Mouse (Mus musculus): ENCODE results near the gene Cntrl. TPM values are rescaled to one million over a fixed set of nuclear protein-coding genes. Genes with fewer than 3 reads are reported as not detected.

The Cntrl gene
- polyA plus RNA-seq, 1 experiment from 2014 or later, result 20.9 TPM

DNA sequence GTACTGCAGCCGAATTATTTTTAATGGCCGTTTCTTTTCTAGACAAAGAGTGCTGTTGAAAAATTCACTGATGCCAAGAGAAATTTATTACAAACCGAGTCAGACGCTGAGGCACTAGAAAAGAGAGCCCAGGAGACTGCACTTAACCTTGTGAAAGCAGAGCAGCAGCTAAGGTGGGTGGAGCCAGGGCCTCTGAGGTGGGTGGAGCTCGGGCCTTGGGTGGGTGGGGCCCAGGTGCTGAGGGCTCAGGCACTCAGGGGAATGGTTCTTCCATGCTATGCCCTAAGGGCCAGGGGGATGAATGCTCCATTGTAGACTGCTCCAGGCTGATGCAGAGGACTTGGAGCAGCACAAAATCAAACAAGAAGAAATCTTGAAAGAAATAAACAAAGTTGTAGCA, 50.9 kb downstream of the Cntrl start:
- 43% methylated on average over 5 of the region's 5 CpGs for WGBS
- Histone ChIP-seq H3K27me3 (replicated peaks) (no peaks in the 10 kb centered on the region), H3K9ac (no peak overlapping the region), H3K27ac (no peak overlapping the region), H3K4me3 (replicated peaks) (no peak overlapping the region), H3K4me1 (no peaks in the 10 kb centered on the region), H3K4me2 (no peak overlapping the region), H3K36me3 (peaks cover 34% of the 10 kb centered on the region), H3K9me3 (no peaks in the 10 kb centered on the region)
- ATAC-seq (ENCODE audit: insufficient read depth, low FRiP score, low read depth), result no peak

DNA sequence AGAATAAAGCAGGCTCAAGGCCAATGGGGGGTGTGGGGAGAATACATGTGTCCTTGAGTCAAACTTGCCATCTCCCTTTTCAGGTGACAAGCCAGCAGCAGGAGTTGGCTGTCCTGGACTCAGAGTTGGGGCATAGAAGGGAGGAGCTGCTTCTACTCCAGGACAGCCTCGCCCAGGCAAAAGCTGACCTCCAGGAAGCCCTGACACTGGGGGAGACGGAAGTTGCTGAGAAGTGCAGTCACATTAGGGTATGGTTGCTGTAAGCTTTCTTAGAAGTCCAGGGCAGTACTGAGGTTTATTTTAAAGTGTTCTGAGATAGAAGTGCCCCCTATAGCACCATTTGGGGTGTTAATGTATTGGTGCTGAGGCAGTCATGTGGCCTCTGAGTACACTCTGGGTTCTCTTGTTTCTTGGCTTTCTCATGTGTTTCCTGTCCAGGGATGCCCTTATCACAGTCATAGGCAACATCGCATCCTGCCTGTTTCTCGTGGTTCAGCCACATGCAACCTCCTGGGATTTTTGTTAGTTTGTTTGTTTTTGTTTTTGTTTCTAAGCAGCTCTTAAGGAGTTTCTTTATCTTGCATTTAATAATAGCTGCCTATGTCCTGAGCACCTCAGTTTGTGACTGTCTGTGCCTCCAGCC, 52.7 kb downstream of the Cntrl start:
- Histone ChIP-seq H3K27me3 (replicated peaks) (no peaks in the 10 kb centered on the region), H3K9ac (no peak overlapping the region), H3K4me2 (no peak overlapping the region), H3K4me1 (no peaks in the 10 kb centered on the region), H3K36me3 (peaks cover 36% of the 10 kb centered on the region), H3K27ac (no peak overlapping the region), H3K9me3 (no peaks in the 10 kb centered on the region), H3K4me3 (replicated peaks) (no peak overlapping the region)
- 88% methylated on average over 4 of the region's 4 CpGs for WGBS
- ATAC-seq (ENCODE audit: insufficient read depth, low FRiP score, low read depth), result no peak

DNA sequence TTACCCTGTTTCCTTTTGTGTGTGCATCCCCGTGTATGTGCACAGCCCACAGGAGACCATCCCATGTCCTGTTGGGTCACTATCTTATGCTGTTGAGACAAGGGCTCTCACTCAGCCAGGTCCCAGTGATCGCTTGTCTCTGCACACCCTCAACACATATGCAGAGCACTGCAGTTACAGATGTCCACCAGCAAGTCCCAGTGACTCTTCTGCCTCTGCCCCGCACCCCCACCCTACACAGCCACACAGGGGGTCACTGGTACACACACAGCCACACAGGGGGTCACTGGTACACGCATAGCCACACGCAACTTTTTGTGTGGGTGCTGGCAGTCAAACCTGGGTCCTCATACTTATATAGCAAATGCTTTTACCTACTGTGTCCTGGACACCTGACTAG, 54.1 kb downstream of the Cntrl start:
- Histone ChIP-seq H3K4me1 (no peaks in the 10 kb centered on the region), H3K4me3 (replicated peaks) (no peak overlapping the region), H3K4me2 (no peak overlapping the region), H3K36me3 (peaks cover 37% of the 10 kb centered on the region), H3K9me3 (no peaks in the 10 kb centered on the region), H3K27ac (no peak overlapping the region), H3K27me3 (replicated peaks) (no peaks in the 10 kb centered on the region), H3K9ac (no peak overlapping the region)
- WGBS, result 84% methylated on average over 5 of the region's 5 CpGs
- ATAC-seq (ENCODE audit: insufficient read depth, low FRiP score, low read depth), result no peak

DNA sequence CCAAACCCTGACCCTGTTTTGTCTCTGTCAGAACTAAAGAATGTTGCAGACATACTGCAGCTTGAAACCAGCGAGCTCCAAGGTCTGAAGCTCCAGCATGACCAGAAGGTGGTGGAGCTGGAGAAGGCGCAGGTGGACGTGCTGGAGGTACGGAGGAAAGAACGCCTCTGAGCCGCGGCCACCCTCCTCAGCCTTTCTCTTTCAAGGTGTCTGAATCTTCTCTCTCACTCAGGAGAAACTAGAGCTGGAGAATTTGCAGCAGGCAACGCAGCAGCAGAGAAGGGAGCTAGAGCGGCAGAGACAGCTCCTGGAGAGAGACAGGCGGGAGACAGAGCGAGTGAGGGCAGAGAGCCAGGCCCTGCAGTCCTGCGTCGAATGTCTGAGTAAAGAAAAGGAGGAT, 56.1 kb downstream of the Cntrl start:
- 96% methylated on average over 13 of the region's 13 CpGs for WGBS
- H3K27ac ChIP-seq, result no peak overlapping the region
- no peak overlapping the region for H3K4me2 ChIP-seq
- H3K9ac ChIP-seq, result no peak overlapping the region
- no peak for ATAC-seq (ENCODE audit: insufficient read depth, low FRiP score, low read depth)
- no peaks in the 10 kb centered on the region for H3K4me1 ChIP-seq
- no peaks in the 10 kb centered on the region for H3K9me3 ChIP-seq
- peaks cover 41% of the 10 kb centered on the region for H3K36me3 ChIP-seq
- no peak overlapping the region for H3K4me3 ChIP-seq (replicated peaks)
- no peaks in the 10 kb centered on the region for H3K27me3 ChIP-seq (replicated peaks)

DNA sequence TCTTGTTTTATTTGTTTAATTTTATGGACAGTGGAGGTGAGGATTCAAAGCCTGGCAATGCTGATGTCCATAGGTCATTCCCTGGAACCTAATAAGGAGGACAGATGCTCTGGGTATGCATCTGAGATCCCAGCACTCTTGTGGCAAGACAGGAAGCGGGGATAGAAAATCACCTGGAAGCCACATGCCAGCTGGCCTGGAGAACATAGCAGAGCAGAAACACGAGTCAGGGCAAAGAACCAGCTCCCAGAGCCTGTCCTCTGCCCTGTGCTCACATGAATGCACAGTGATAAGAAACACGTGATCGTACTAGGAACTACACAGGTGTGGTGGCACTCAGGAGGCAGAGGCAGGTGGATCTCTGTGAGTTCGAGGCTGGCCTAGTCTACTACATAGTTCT, 57.5 kb downstream of the Cntrl start:
- no peak overlapping the region for H3K9ac ChIP-seq
- H3K4me1 ChIP-seq, result no peaks in the 10 kb centered on the region
- H3K36me3 ChIP-seq, result peaks cover 54% of the 10 kb centered on the region
- WGBS, result 92% methylated on average over 5 of the region's 5 CpGs
- H3K4me2 ChIP-seq, result no peak overlapping the region
- no peak for ATAC-seq (ENCODE audit: insufficient read depth, low FRiP score, low read depth)
- no peaks in the 10 kb centered on the region for H3K9me3 ChIP-seq
- no peaks in the 10 kb centered on the region for H3K27me3 ChIP-seq (replicated peaks)
- no peak overlapping the region for H3K27ac ChIP-seq
- no peak overlapping the region for H3K4me3 ChIP-seq (replicated peaks)

- 83% methylated on average over 2 of the region's 2 CpGs for WGBS
- no peaks in the 10 kb centered on the region for H3K9me3 ChIP-seq
- no peaks in the 10 kb centered on the region for H3K27me3 ChIP-seq (replicated peaks)
- H3K4me2 ChIP-seq, result no peak overlapping the region
- no peak overlapping the region for H3K9ac ChIP-seq
- no peak overlapping the region for H3K27ac ChIP-seq
- ATAC-seq (ENCODE audit: insufficient read depth, low FRiP score, low read depth), result no peak
- H3K4me3 ChIP-seq (replicated peaks), result no peak overlapping the region
- H3K4me1 ChIP-seq, result no peaks in the 10 kb centered on the region
- H3K36me3 ChIP-seq, result peaks cover 46% of the 10 kb centered on the region
Observed at GRCm38 (mm10) chr2:35169452-35169851, 60.2 kb downstream of the Cntrl start.

DNA sequence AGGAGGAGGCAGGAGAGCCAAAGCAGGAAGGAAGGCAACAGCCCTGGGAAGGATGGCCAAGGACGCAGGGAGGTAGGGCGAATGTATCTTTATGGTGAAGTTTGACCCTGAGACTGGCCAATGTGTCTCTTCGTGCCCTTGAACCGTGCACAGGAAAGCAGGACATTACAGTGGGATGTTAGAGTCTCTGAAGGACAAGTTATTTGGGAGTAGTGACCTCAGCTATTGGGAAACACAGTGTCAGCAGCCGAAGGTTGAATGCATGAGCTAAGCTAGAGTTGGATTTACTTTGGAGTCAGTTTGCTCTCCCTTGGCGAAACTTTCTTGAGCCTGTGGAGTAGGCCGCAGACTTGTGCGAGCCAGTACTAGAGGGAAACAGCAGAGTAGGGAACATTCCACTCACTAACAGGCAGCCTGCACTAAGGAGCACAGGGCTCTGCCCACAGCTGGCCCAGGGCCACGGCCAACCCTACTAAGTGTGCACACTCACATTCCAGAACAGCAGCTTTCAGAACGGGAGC, 62.1 kb downstream of the Cntrl start:
- Histone ChIP-seq H3K27ac (no peak overlapping the region; the same call in 1 of the 2 replicates), H3K9ac (no peak overlapping the region), H3K4me1 (no peaks in the 10 kb centered on the region), H3K27me3 (replicated peaks) (no peaks in the 10 kb centered on the region), H3K4me3 (replicated peaks) (no peak overlapping the region), H3K4me2 (no peak overlapping the region), H3K9me3 (no peaks in the 10 kb centered on the region), H3K36me3 (peaks cover 43% of the 10 kb centered on the region)
- ATAC-seq (ENCODE audit: insufficient read depth, low FRiP score, low read depth), result peak; percentile 50; the same call in 1 of the 2 replicates
- WGBS, result 80% methylated on average over 10 of the region's 10 CpGs

DNA sequence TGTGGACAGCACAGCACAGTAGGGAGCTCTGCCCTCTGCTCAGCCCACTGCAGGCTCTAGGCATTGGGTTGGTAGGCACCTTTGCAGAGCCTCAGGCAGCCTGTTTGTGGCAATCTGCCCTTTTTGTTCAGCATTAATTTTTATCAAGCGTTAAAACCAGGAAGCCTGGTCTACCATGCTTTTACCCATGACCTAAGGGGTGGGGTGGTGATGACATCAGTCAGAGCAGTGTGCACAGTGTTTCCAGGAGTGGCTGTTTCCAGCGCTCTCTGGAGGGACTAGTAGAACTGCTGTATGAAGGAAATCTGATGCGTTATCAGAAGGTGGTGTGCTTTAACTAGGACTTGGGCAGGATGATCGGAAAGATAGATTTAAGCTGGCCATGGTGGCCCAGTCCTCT, 63.0 kb downstream of the Cntrl start:
- peak; percentile 66 for ATAC-seq (ENCODE audit: insufficient read depth, low FRiP score, low read depth)
- Histone ChIP-seq H3K9ac (no peak overlapping the region), H3K27me3 (replicated peaks) (no peaks in the 10 kb centered on the region), H3K9me3 (no peaks in the 10 kb centered on the region), H3K4me1 (no peaks in the 10 kb centered on the region), H3K4me2 (no peak overlapping the region), H3K36me3 (peaks cover 42% of the 10 kb centered on the region), H3K4me3 (replicated peaks) (no peak overlapping the region), H3K27ac (no peak overlapping the region)
- 79% methylated on average over 4 of the region's 4 CpGs for WGBS

GRCm38 (mm10) chr2:35173666-35174065, 64.4 kb downstream of the Cntrl start:
- H3K36me3 ChIP-seq, result peaks cover 40% of the 10 kb centered on the region
- 85% methylated on average over 5 of the region's 5 CpGs for WGBS
- H3K9me3 ChIP-seq, result no peaks in the 10 kb centered on the region
- no peak overlapping the region for H3K4me3 ChIP-seq (replicated peaks)
- H3K9ac ChIP-seq, result no peak overlapping the region
- H3K4me1 ChIP-seq, result no peaks in the 10 kb centered on the region
- no peaks in the 10 kb centered on the region for H3K27me3 ChIP-seq (replicated peaks)
- no peak for ATAC-seq (ENCODE audit: insufficient read depth, low FRiP score, low read depth)
- no peak overlapping the region for H3K4me2 ChIP-seq
- no peak overlapping the region for H3K27ac ChIP-seq

- ATAC-seq (ENCODE audit: insufficient read depth, low FRiP score, low read depth), result 0 out of 2 replicates have a peak, but pooled peaks have one; percentile 23
- no peaks in the 10 kb centered on the region for H3K27me3 ChIP-seq (replicated peaks)
- H3K9ac ChIP-seq, result no peak overlapping the region
- H3K9me3 ChIP-seq, result no peaks in the 10 kb centered on the region
- 32% methylated on average over 5 of the region's 5 CpGs for WGBS
- H3K4me3 ChIP-seq (replicated peaks), result no peak overlapping the region
- no peak overlapping the region for H3K4me2 ChIP-seq
- H3K4me1 ChIP-seq, result no peaks in the 10 kb centered on the region
- peaks cover 40% of the 10 kb centered on the region for H3K36me3 ChIP-seq
- H3K27ac ChIP-seq, result no peak overlapping the region
Observed at GRCm38 (mm10) chr2:35174100-35174499, 64.8 kb downstream of the Cntrl start.

DNA sequence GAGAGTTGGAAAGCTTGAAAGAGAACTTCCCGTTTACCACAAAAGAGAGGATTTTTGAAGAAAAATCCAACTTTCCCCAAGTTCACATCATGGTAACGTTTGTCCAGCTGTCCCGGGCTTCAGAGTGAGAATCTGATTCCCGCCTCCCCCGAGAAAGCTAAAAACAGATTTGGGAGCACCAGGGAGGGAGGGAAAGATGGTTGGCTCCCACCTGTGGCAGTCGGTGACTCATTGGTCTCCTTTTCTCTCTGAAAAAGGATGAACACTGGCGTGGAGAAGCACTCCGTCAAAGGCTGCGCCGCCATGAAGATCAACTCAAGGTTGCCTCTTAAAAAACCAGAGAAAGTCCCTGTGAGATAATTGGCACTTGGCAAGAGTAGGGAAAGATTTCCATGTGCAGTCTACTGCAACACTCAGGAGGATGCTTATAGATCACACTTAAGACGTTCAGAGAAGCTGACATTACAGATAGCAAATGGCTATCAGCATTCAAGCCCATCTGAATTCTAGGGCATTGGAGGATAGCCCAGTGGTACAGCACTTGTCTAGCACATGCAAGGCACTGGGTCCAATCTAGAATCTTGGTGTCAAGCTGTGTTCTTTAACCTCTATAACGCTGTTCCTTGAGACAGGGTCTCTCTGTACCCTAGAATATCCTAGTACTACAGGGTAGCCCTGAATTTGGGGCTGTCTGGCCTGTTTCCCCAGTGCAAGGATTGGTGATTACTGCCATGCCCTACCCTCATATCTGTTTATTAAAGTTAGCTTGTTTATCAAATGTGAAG, 66.2 kb downstream of the Cntrl start:
- Histone ChIP-seq H3K4me3 (replicated peaks) (no peak overlapping the region), H3K4me1 (no peaks in the 10 kb centered on the region), H3K36me3 (peaks cover 42% of the 10 kb centered on the region), H3K27ac (no peak overlapping the region), H3K9me3 (no peaks in the 10 kb centered on the region), H3K4me2 (no peak overlapping the region), H3K27me3 (replicated peaks) (no peaks in the 10 kb centered on the region), H3K9ac (no peak overlapping the region)
- WGBS, result 91% methylated on average over 12 of the region's 12 CpGs
- ATAC-seq (ENCODE audit: insufficient read depth, low FRiP score, low read depth), result no peak

DNA sequence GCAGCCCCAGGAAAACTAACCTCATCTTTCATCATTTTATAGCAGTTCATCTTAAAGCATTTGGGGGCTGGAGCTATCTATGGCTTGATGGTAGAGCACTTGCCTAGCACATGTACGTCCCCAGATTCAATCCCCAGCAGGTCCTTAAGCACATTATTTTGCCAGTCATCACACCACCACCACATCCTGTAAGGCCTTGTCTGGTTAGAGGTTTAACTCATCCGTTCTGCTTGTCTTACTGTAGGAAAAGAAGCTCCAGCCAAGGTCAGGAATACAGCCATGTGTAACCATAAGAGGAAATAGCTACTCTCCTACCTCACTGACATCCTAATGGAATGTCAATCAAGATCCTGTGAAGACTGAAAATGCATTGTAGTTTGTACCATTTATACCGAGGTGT, 68.9 kb downstream of the Cntrl start:
- Histone ChIP-seq H3K27me3 (replicated peaks) (no peaks in the 10 kb centered on the region), H3K36me3 (peaks cover 33% of the 10 kb centered on the region), H3K4me2 (no peak overlapping the region), H3K9me3 (no peaks in the 10 kb centered on the region), H3K4me1 (no peaks in the 10 kb centered on the region), H3K9ac (no peak overlapping the region), H3K27ac (no peak overlapping the region), H3K4me3 (replicated peaks) (no peak overlapping the region)
- no peak for ATAC-seq (ENCODE audit: insufficient read depth, low FRiP score, low read depth)
- 76% methylated on average over 3 of the region's 3 CpGs for WGBS

Data from stomach, embryonic 15.5 days (tissue).